ENCODE assay signal across 13 mouse cellular contexts in the genomic region with DNA sequence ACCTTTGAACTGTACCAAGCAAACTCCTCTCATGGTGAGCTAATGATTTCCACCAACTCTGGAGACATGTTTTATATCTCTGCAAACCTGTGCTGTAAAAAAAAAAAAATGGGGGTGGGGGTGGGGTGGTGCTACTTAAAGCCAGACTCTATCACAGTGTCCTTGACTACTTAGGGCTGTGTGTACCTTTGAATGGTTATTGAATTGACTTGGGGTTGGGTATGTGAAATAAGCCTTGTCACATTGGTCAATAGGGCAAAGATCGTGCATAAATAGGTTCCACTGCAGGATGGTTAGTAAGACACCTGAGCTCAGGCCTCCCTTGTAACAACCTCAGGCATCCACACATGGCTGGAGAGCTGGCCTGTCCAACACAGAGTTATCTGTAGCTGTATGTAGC.
"Had no signal": no experiment of that assay in that cellular context is flagged by ENCODE, and none has a peak within 500 bp of the region (broad histone marks: within the 10 kb centered on the region; RNA-seq: fewer than 3 reads in every experiment).

No protein-coding gene starts in this region.

- H3K4me1 ChIP-seq: limb, embryonic 13.5 days; midbrain, embryonic 12.5 days; neural tube, embryonic 13.5 days had no signal

- H3K4me2 ChIP-seq: limb, embryonic 13.5 days; midbrain, embryonic 12.5 days; neural tube, embryonic 13.5 days had no signal

- H3K27ac ChIP-seq: limb, embryonic 13.5 days; midbrain, embryonic 12.5 days; neural tube, embryonic 13.5 days had no signal

- DNase-seq: kidney, adult 8-10 months; kidney, postnatal 25 days; layer of hippocampus, adult 9-11 months; layer of hippocampus, postnatal 36 days; lung, adult 18-20 months; right cerebral cortex, postnatal 25 days; thymus, adult 18-20 months; thymus, postnatal 14 days had no signal

- H3K9me3 ChIP-seq: limb, embryonic 13.5 days; midbrain, embryonic 12.5 days; neural tube, embryonic 13.5 days had no signal

- H3K36me3 ChIP-seq: limb, embryonic 13.5 days; midbrain, embryonic 12.5 days; neural tube, embryonic 13.5 days had no signal

- ATAC-seq: inflammation-experienced regulatory T-cells, adult 6 months; midbrain, embryonic 16.5 days had no signal

- H3K4me3 ChIP-seq: limb, embryonic 13.5 days; midbrain, embryonic 12.5 days; neural tube, embryonic 13.5 days had no signal

- H3K27me3 ChIP-seq: limb, embryonic 13.5 days; midbrain, embryonic 12.5 days; neural tube, embryonic 13.5 days had no signal

- H3K9ac ChIP-seq: limb, embryonic 13.5 days; midbrain, embryonic 12.5 days; neural tube, embryonic 13.5 days had no signal
